13 mouse cellular contexts compared by ENCODE assay signal in the genomic region with DNA sequence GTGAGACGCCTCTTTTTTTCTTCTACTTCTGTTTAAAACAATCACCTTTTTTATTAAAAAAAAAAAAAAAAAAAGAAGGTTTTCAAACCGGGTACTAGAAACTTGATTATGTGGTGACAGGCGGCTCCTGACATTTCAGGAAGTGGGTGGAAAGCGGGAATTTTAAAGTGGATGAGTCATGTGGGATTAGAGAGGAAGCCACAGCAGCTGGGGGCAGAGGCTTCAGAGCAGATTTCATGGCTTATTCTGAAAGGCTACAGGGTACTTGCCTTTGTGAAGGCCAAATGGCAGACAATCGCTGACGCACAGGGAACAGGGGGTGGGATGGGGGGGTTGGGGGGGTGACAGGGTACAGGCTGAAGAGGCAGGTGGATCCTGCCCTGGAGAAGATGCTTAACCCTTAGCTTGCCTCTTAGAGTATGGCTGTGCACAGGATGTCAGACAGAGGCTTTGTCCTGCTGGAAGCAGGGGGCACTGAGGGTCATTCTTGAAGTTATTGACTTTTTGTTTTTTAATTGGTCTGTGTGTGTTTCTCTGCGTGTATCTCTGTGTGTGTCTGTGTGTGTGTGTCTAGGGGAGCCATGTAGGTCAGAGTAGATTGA.
DNase-seq lines count a peak whose midpoint lies in the region; ATAC-seq and TF ChIP-seq lines count a peak whose summit lies in the region.
"Had no signal": no experiment of that assay in that cellular context is flagged by ENCODE, and none has a peak within 500 bp of the region (broad histone marks: within the 10 kb centered on the region; RNA-seq: fewer than 3 reads in every experiment).

No protein-coding gene starts in this region.

- H3K4me3 ChIP-seq in kidney, embryonic 14.5 days (ENCODE audit: low read length), result no peak overlapping the region
- no peak overlapping the region for H3K4me3 ChIP-seq in C2C12 (ENCODE audit: insufficient read depth, poor library complexity, severe bottlenecking)
- H3K4me3 ChIP-seq in intestine, embryonic 16.5 days (ENCODE audit: low read length), result no peak overlapping the region
- H3K4me3 ChIP-seq: hindbrain, embryonic 15.5 days; lung, embryonic 15.5 days had no signal

- WGBS in kidney, embryonic 14.5 days, result 33% methylated on average over 7 of the region's 7 CpGs
- 27% methylated on average over 7 of the region's 7 CpGs for WGBS in intestine, embryonic 16.5 days

- DNase-seq in adrenal gland, postnatal 14 days, result peak; percentile 53
- DNase-seq in adrenal gland, adult 8-10 months, result no peak
- no peak for DNase-seq in kidney, postnatal 25 days
- DNase-seq in right cerebral cortex, postnatal 4 days, result no peak
- no peak for DNase-seq in cerebellum, adult 9-10 months
- DNase-seq: B cell, adult 2 months; cerebellum, postnatal 25 days had no signal

- H3K27ac ChIP-seq in kidney, embryonic 14.5 days (ENCODE audit: low read depth, low read length), result no peak overlapping the region
- H3K27ac ChIP-seq in intestine, embryonic 16.5 days (ENCODE audit: low read length), result no peak overlapping the region
- H3K27ac ChIP-seq: hindbrain, embryonic 15.5 days; lung, embryonic 15.5 days had no signal

- ATAC-seq in kidney, embryonic 14.5 days (ENCODE audit: low FRiP score, low TSS enrichment), result peak; percentile 43; the same call in 1 of the 2 replicates
- 0 out of 2 replicates have a peak, but pooled peaks have one; percentile 21 for ATAC-seq in intestine, embryonic 16.5 days
- ATAC-seq: forebrain, embryonic 16.5 days had no signal

- no peaks in the 10 kb centered on the region; the same call in 1 of the 2 replicates for H3K4me1 ChIP-seq in kidney, embryonic 14.5 days (ENCODE audit: control insufficient read depth, insufficient read depth, low read length)
- H3K4me1 ChIP-seq in intestine, embryonic 16.5 days (ENCODE audit: control insufficient read depth, insufficient read depth, low read length), result no peaks in the 10 kb centered on the region

- H3K9me3 ChIP-seq in kidney, embryonic 14.5 days (ENCODE audit: control insufficient read depth, low read length), result no peaks in the 10 kb centered on the region
- no peaks in the 10 kb centered on the region for H3K9me3 ChIP-seq in intestine, embryonic 16.5 days (ENCODE audit: control insufficient read depth, low read length)
- H3K9me3 ChIP-seq: hindbrain, embryonic 15.5 days; lung, embryonic 15.5 days had no signal

- H3K79me2 ChIP-seq in C2C12 (ENCODE audit: control insufficient read depth, insufficient read depth), result no peaks in the 10 kb centered on the region

- no peak overlapping the region for H3K4me2 ChIP-seq in kidney, embryonic 14.5 days (replicated peaks; ENCODE audit: low read depth, low read length)
- no peak overlapping the region for H3K4me2 ChIP-seq in intestine, embryonic 16.5 days (ENCODE audit: low read depth, low read length)
- H3K4me2 ChIP-seq: hindbrain, embryonic 15.5 days; lung, embryonic 15.5 days had no signal

- no peaks in the 10 kb centered on the region for H3K36me3 ChIP-seq in kidney, embryonic 14.5 days (ENCODE audit: control insufficient read depth, insufficient read depth, low read length)
- no peaks in the 10 kb centered on the region for H3K36me3 ChIP-seq in C2C12 (ENCODE audit: control insufficient read depth, insufficient read depth)
- no peaks in the 10 kb centered on the region for H3K36me3 ChIP-seq in intestine, embryonic 16.5 days (ENCODE audit: control insufficient read depth, insufficient read depth, low read length)
- H3K36me3 ChIP-seq: hindbrain, embryonic 15.5 days; lung, embryonic 15.5 days had no signal

- no peaks in the 10 kb centered on the region for H3K27me3 ChIP-seq in kidney, embryonic 14.5 days (ENCODE audit: control insufficient read depth, insufficient read depth, low read length)
- no peaks in the 10 kb centered on the region for H3K27me3 ChIP-seq in C2C12 (ENCODE audit: control insufficient read depth, insufficient read depth, insufficient read length)
- H3K27me3 ChIP-seq in intestine, embryonic 16.5 days (replicated peaks; ENCODE audit: control insufficient read depth, insufficient read depth, low read length), result no peaks in the 10 kb centered on the region
- H3K27me3 ChIP-seq: hindbrain, embryonic 15.5 days; lung, embryonic 15.5 days had no signal

- no peaks in the 10 kb centered on the region for H3K79me3 ChIP-seq in C2C12 (ENCODE audit: low read depth)

- TF ChIP-seq CTCF in C2C12 (IDR thresholded peaks at IDR 0.05; ENCODE audit: control insufficient read depth, insufficient read depth, insufficient read length), result no peak

- no peak overlapping the region for H3ac ChIP-seq in C2C12 (ENCODE audit: control insufficient read depth, insufficient read length, low read depth)

- no peak overlapping the region for H3K9ac ChIP-seq in kidney, embryonic 14.5 days (ENCODE audit: low read depth, low read length)
- H3K9ac ChIP-seq in intestine, embryonic 16.5 days (ENCODE audit: low read depth, low read length), result no peak overlapping the region
- H3K9ac ChIP-seq: hindbrain, embryonic 15.5 days; lung, embryonic 15.5 days had no signal

TF ChIP-seq in C2C12, 6 proteins besides CTCF, POLR2A, EP300 and RAD21:
- TF ChIP-seq MYOG (IDR thresholded peaks at IDR 0.05; ENCODE audit: control insufficient read depth, extremely low read depth, insufficient read length) (no peak), MAX (IDR thresholded peaks at IDR 0.05) (peak; percentile 57), FOSL1 (IDR thresholded peaks at IDR 0.05; ENCODE audit: insufficient read depth, low read length, poor library complexity, severe bottlenecking) (peak; percentile 82), MYOD1 (IDR thresholded peaks at IDR 0.05; ENCODE audit: control insufficient read depth, insufficient read length, low read depth) (peak; percentile 65), CEBPB (IDR thresholded peaks at IDR 0.05; ENCODE audit: low read depth) (no peak), USF1 (IDR thresholded peaks at IDR 0.05; ENCODE audit: low read depth) (no peak)
TF ChIP-seq in C2C12: peak in this region for 3.
